Mouse (Mus musculus): ENCODE measurements at regions not wholly inside any gene's neighbourhood (a gene's known extent, or its start where the extent isn't known, plus 50 kb on each side); places are given as distances from the start of the nearest gene placed in this dataset.
"Not testable (repeated sequence)": the region's sequence is repeated elsewhere in the genome, so short reads cannot be mapped to it uniquely, and the experiment has no call there.

- no peak for DNase-seq (ENCODE audit: low read depth, low spot score)
Observed at GRCm38 (mm10) chr1:189156906-189157305, 149.3 kb upstream of the Kctd3 start.

GRCm38 (mm10) chr1:189154376-189154775 is 146.7 kb upstream of the Kctd3 start:
- DNase-seq (ENCODE audit: low read depth, low spot score): no peak

GRCm38 (mm10) chr1:189153150-189153549 is 145.5 kb upstream of the Kctd3 start:
- DNase-seq (ENCODE audit: low read depth, low spot score): no peak

GRCm38 (mm10) chr1:189142982-189143451 is 135.4 kb upstream of the Kctd3 start:
- DNase-seq (ENCODE audit: low read depth, low spot score): no peak

- DNase-seq (ENCODE audit: low read depth, low spot score): peak; percentile 88
Observed at GRCm38 (mm10) chr1:189142551-189142950, 134.9 kb upstream of the Kctd3 start.

GRCm38 (mm10) chr1:189141694-189142093 is 134.1 kb upstream of the Kctd3 start:
- DNase-seq (ENCODE audit: low read depth, low spot score): no peak

GRCm38 (mm10) chr1:189136731-189137385 is 129.2 kb upstream of the Kctd3 start:
- DNase-seq (ENCODE audit: low read depth, low spot score): no peak

GRCm38 (mm10) chr1:189135826-189136225 is 128.2 kb upstream of the Kctd3 start:
- DNase-seq (ENCODE audit: low read depth, low spot score): no peak

- DNase-seq (ENCODE audit: low read depth, low spot score): no peak
Observed at GRCm38 (mm10) chr1:189128706-189129105, 121.1 kb upstream of the Kctd3 start.

- DNase-seq (ENCODE audit: low read depth, low spot score): not testable (repeated sequence)
Observed at GRCm38 (mm10) chr1:189128246-189128645, 120.6 kb upstream of the Kctd3 start.

- no peak for DNase-seq (ENCODE audit: low read depth, low spot score)
Observed at GRCm38 (mm10) chr1:189127367-189127766, 119.7 kb upstream of the Kctd3 start.

GRCm38 (mm10) chr1:189119941-189120735 is 112.5 kb upstream of the Kctd3 start:
- DNase-seq (ENCODE audit: low read depth, low spot score): no peak

- not testable (repeated sequence) for DNase-seq (ENCODE audit: low read depth, low spot score)
Observed at GRCm38 (mm10) chr1:189119005-189119404, 111.4 kb upstream of the Kctd3 start.

GRCm38 (mm10) chr1:189118582-189118981 is 110.9 kb upstream of the Kctd3 start:
- DNase-seq (ENCODE audit: low read depth, low spot score): no peak

- DNase-seq (ENCODE audit: low read depth, low spot score): no peak
Observed at GRCm38 (mm10) chr1:189115914-189116313, 108.3 kb upstream of the Kctd3 start.

- DNase-seq (ENCODE audit: low read depth, low spot score): peak; percentile 44
Observed at GRCm38 (mm10) chr1:189115279-189115678, 107.6 kb upstream of the Kctd3 start.

- no peak for DNase-seq (ENCODE audit: low read depth, low spot score)
Observed at GRCm38 (mm10) chr1:189108260-189109035, 100.8 kb upstream of the Kctd3 start.

GRCm38 (mm10) chr1:189107841-189108240 is 100.2 kb upstream of the Kctd3 start:
- DNase-seq (ENCODE audit: low read depth, low spot score): no peak

- DNase-seq (ENCODE audit: low read depth, low spot score): no peak
Observed at GRCm38 (mm10) chr1:189107156-189107555, 99.5 kb upstream of the Kctd3 start.

GRCm38 (mm10) chr1:189105276-189105675 is 97.6 kb upstream of the Kctd3 start:
- no peak for DNase-seq (ENCODE audit: low read depth, low spot score)

- no peak for DNase-seq (ENCODE audit: low read depth, low spot score)
Observed at GRCm38 (mm10) chr1:189102781-189103180, 95.1 kb upstream of the Kctd3 start.

GRCm38 (mm10) chr1:189099121-189099520 is 91.5 kb upstream of the Kctd3 start:
- DNase-seq (ENCODE audit: low read depth, low spot score): no peak
